Mouse (Mus musculus) embryonic fibroblast, embryonic 13.5 days (primary cell): ENCODE measurements around the gene Cdk17.

Source experiments
- CTCF ChIP-seq: IDR thresholded peaks from 2 replicates; pipeline ENCODE4 v1.5.1; 2011; ENCODE audit warnings: mild to moderate bottlenecking, control low read depth, low read length, moderate library complexity, borderline replicate concordance; ENCODE audit not compliant: insufficient read depth
- POLR2A ChIP-seq: IDR thresholded peaks from 2 replicates; pipeline ENCODE4 v1.6.1; 2011; ENCODE audit warnings: low read depth, mild to moderate bottlenecking, control low read depth, low read length, moderate library complexity

- TF ChIP-seq CTCF (no peak), POLR2A (no peak)
These were observed 106.8 kb downstream of the Cdk17 start for GRCm38 (mm10) chr10:93267509-93267908.
